Mouse (Mus musculus) CD8-positive naive resting alpha-beta T cell, adult 57 days (primary cell): ENCODE measurements around the gene Mras. TPM values are rescaled to one million over a fixed set of nuclear protein-coding genes. Genes with fewer than 3 reads are reported as not detected.

ENCODE experiments used
- total RNA-seq: library from RNA; stranded (reverse); gene quantifications from one replicate; pipeline ENCODE4 v1.2.4, GENCODE M21; 2023

Gene Mras
- not detected for total RNA-seq

GRCm38 (mm10) chr9:99437031-99437764 is at the start of gene Mras:
TSS of gene Mras (minus strand) at chr9:99437381.

GRCm38 (mm10) chr9:99451161-99451560 is 14.0 kb upstream of the Mras start, which contains the start of gene Nme9:
TSS of gene Nme9 (plus strand) at chr9:99451475.

GRCm38 (mm10) chr9:99357921-99358692 is 79.1 kb downstream of the Mras start, which contains the start of gene Esyt3:
TSS of gene Esyt3 (minus strand) at chr9:99358557.

Other genes with a start within 250 kb of the Mras start
- gene Faiml, start 200.1 kb downstream of the Mras start, total RNA-seq: not detected
- gene Cep70, start 194.0 kb downstream of the Mras start, total RNA-seq: 6.3 TPM
- not detected for gene Esyt3, start 78.8 kb downstream of the Mras start, total RNA-seq
- gene Nme9, start 14.1 kb upstream of the Mras start, total RNA-seq: not detected
- 36.7 TPM for gene Armc8, start 131.5 kb upstream of the Mras start, total RNA-seq
- 42.7 TPM for gene Dbr1, start 138.4 kb upstream of the Mras start, total RNA-seq
- not detected for gene A4gnt, start 175.1 kb upstream of the Mras start, total RNA-seq
- gene Dzip1l, start 192.1 kb upstream of the Mras start, total RNA-seq: not detected